Mouse (Mus musculus): ENCODE results near the gene Spice1.

DNA sequence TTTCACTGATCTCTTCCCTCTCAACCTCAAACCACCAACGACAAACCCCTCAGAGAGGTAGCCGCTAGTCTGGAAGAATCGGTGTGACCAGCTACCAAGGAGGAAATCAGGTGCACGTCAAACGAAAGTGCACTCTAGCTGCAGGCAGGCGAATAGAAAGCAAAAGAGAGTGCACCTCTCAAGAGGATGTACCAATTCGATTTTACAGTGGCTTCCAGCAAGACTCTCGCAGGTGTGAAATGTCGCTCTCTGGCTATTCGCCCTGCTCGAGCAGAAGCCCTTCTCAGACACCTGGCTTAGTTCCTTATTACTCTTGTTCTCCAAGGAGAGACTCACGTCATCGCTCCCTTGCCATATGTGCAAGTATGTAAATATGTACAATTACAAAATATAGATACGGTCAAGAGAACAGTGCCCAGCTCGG, 14.0 kb upstream of the Spice1 start, which contains the start of gene Sidt1:
- TF ChIP-seq CTCF (IDR thresholded peaks at IDR 0.05; ENCODE audit: low read depth) (no peak), EP300 (IDR thresholded peaks at IDR 0.05; ENCODE audit: low read depth) (no peak)
